Mouse (Mus musculus) MEL (cell line): Measurements from ENCODE around the gene Ncam1. TPM values are rescaled to one million over a fixed set of nuclear protein-coding genes. Genes with fewer than 3 reads are reported as not detected.

ENCODE experiments used
- DNase-seq: peaks from one replicate; pipeline ENCODE4 v3.0.0; 2011; ENCODE audit warnings: low read depth, low spot score
- H3K27ac ChIP-seq: 2 replicates; pipeline ENCODE4 v1.5.1; 2012; ENCODE audit warnings: low read depth, mild to moderate bottlenecking, control low read depth, low read length, moderate library complexity; ENCODE audit not compliant: control insufficient read depth
- H3K27me3 ChIP-seq, 2 experiments: fragments of 150-350 bp in 1 of 2; sonication (generic) in 1 of 2; 2 replicates each; pipeline ENCODE4 v1.6.1; 2012; ENCODE audit warnings: low read length in 2 of 2, mild to moderate bottlenecking in 2 of 2, improper control_type of control experiment in 1 of 2, moderate library complexity in 1 of 2; ENCODE audit not compliant: insufficient read depth in 2 of 2, control insufficient read depth in 1 of 2
- H3K36me3 ChIP-seq, 2 experiments: 2 replicates each; pipeline ENCODE4 v1.6.1; 2012 to 2014; ENCODE audit warnings: low read length in 2 of 2, improper control_type of control experiment in 1 of 2, inconsistent platforms in 1 of 2, mild to moderate bottlenecking in 1 of 2; ENCODE audit not compliant: insufficient read depth in 2 of 2, control insufficient read depth in 1 of 2
- H3K4me1 ChIP-seq, 2 experiments: fragments of 150-350 bp in 1 of 2; sonication (generic) in 1 of 2; 2 replicates each; pipeline ENCODE4 v1.6.1; 2012; ENCODE audit warnings: low read length in 2 of 2, improper control_type of control experiment in 1 of 2, mild to moderate bottlenecking in 1 of 2; ENCODE audit not compliant: insufficient read depth in 2 of 2, control insufficient read depth in 1 of 2
- H3K4me3 ChIP-seq, 2 experiments: fragments of 150-350 bp in 1 of 2; sonication (generic) in 1 of 2; 2 replicates each; pipeline ENCODE4 v1.5.1; 2012; ENCODE audit warnings: low read depth in 2 of 2, low read length in 2 of 2, mild to moderate bottlenecking in 2 of 2, moderate library complexity in 2 of 2, control low read depth in 1 of 2, improper control_type of control experiment in 1 of 2; ENCODE audit not compliant: control insufficient read depth in 1 of 2, insufficient read depth in 1 of 2
- H3K79me2 ChIP-seq: 2 replicates; pipeline ENCODE4 v1.6.1; 2012; ENCODE audit warnings: mild to moderate bottlenecking, low read length, moderate library complexity; ENCODE audit not compliant: control insufficient read depth, poor library complexity, insufficient read depth
- H3K9ac ChIP-seq: 2 replicates; pipeline ENCODE4 v1.6.1; 2012; ENCODE audit warnings: low read depth, mild to moderate bottlenecking, control low read depth, low read length, moderate library complexity; ENCODE audit not compliant: control insufficient read depth, poor library complexity, severe bottlenecking
- H3K9me3 ChIP-seq: fragments of 150-350 bp; sonication (generic); replicated peaks from 2 replicates; pipeline ENCODE4 v1.6.1; 2012; ENCODE audit warnings: mild to moderate bottlenecking, low read length, improper control_type of control experiment, moderate library complexity; ENCODE audit not compliant: insufficient read depth
- CHD2 ChIP-seq: IDR thresholded peaks from 2 replicates; pipeline ENCODE4 v1.6.1; 2011; ENCODE audit warnings: low read length, improper control_type of control experiment
- ETS1 ChIP-seq: IDR thresholded peaks from 2 replicates; pipeline ENCODE4 v1.6.1; 2012; ENCODE audit warnings: low read depth, mild to moderate bottlenecking, inconsistent platforms, low read length, improper control_type of control experiment, moderate library complexity
- GABPA ChIP-seq: IDR thresholded peaks from 2 replicates; pipeline ENCODE4 v1.6.1; 2012; ENCODE audit warnings: low read depth, mild to moderate bottlenecking, inconsistent platforms, low read length, improper control_type of control experiment, moderate library complexity
- MAX ChIP-seq: IDR thresholded peaks from 2 replicates; pipeline ENCODE4 v1.6.1; 2011; ENCODE audit warnings: low read length, improper control_type of control experiment
- MAZ ChIP-seq: IDR thresholded peaks from 2 replicates; pipeline ENCODE4 v1.6.1; 2012; ENCODE audit warnings: low read depth, mild to moderate bottlenecking, inconsistent platforms, low read length, improper control_type of control experiment
- MYB ChIP-seq: IDR thresholded peaks from 2 replicates; pipeline ENCODE4 v1.6.1; 2011; ENCODE audit warnings: mild to moderate bottlenecking, low read depth, low read length, improper control_type of control experiment
- NRF1 ChIP-seq: IDR thresholded peaks from 2 replicates; pipeline ENCODE4 v1.6.1; 2014; ENCODE audit warnings: low read depth, mild to moderate bottlenecking, inconsistent platforms, low read length, improper control_type of control experiment, moderate library complexity; ENCODE audit not compliant: poor library complexity, insufficient read depth, severe bottlenecking
- POLR2A ChIP-seq, 2 experiments: IDR thresholded peaks; 2 replicates each; pipeline ENCODE4 v1.6.1; 2011 to 2012; ENCODE audit warnings: low read length in 2 of 2, mild to moderate bottlenecking in 2 of 2, control low read depth in 1 of 2, improper control_type of control experiment in 1 of 2, low read depth in 1 of 2, moderate library complexity in 1 of 2; ENCODE audit not compliant: control insufficient read depth in 1 of 2, insufficient read depth in 1 of 2, poor library complexity in 1 of 2
- POLR2AphosphoS2 ChIP-seq: IDR thresholded peaks from 2 replicates; pipeline ENCODE4 v1.6.1; 2011; ENCODE audit warnings: low read length, improper control_type of control experiment
- RAD21 ChIP-seq: IDR thresholded peaks from 2 replicates; pipeline ENCODE4 v1.6.1; 2011; ENCODE audit warnings: mild to moderate bottlenecking, low read depth, low read length, improper control_type of control experiment
- RCOR1 ChIP-seq: IDR thresholded peaks from 2 replicates; pipeline ENCODE4 v1.6.1; 2012; ENCODE audit warnings: low read depth, mild to moderate bottlenecking, inconsistent platforms, low read length, improper control_type of control experiment
- TAL1 ChIP-seq: IDR thresholded peaks from 2 replicates; pipeline ENCODE4 v1.6.1; 2012; ENCODE audit warnings: mild to moderate bottlenecking, inconsistent platforms, low read length, moderate library complexity, mixed read lengths
- ZC3H11A ChIP-seq: IDR thresholded peaks from 2 replicates; pipeline ENCODE4 v1.6.1; 2012; ENCODE audit warnings: low read depth, mild to moderate bottlenecking, inconsistent platforms, low read length, improper control_type of control experiment
- ZKSCAN1 ChIP-seq: IDR thresholded peaks from 2 replicates; pipeline ENCODE4 v1.6.1; 2012; ENCODE audit warnings: low read depth, mild to moderate bottlenecking, inconsistent platforms, low read length, improper control_type of control experiment, moderate library complexity
- polyA plus RNA-seq, 2 experiments: library from polyadenylated mRNA; stranded (reverse) in 1 of 2; unstranded in 1 of 2; fragments of >175 nt in 1 of 2; fragments of >200 nt in 1 of 2; gene quantifications; 2 replicates each; pipeline versions ENCODE4 v1.2.1 to v1.2.4; 2012; ENCODE audit warnings: low replicate concordance in 2 of 2, low read depth in 1 of 2; ENCODE audit not compliant: insufficient read length in 2 of 2, insufficient read depth in 1 of 2, missing spikeins in 1 of 2
- total RNA-seq: library from RNA; depleted of rRNA; stranded (reverse); fragments of 300-350 nt; gene quantifications from 2 replicates; pipeline ENCODE4 v1.2.3, GENCODE M21; 2012

Gene Ncam1
- total and polyA plus RNA-seq, 3 experiments = not detected

- no peaks in the 10 kb centered on the region for H3K4me1 ChIP-seq
- no peaks in the 10 kb centered on the region for H3K79me2 ChIP-seq
- H3K27me3 ChIP-seq = no peaks in the 10 kb centered on the region
- no peak for DNase-seq
- H3K27ac ChIP-seq = no peak overlapping the region
- H3K4me3 ChIP-seq = no peak overlapping the region
- H3K36me3 ChIP-seq = no peaks in the 10 kb centered on the region
- H3K9ac ChIP-seq = no peak overlapping the region
- H3K9me3 ChIP-seq = no peaks in the 10 kb centered on the region
- TF ChIP-seq MAZ = no peak
- TF ChIP-seq TAL1 = no peak
- TF ChIP-seq ZC3H11A = no peak
- TF ChIP-seq MAX = no peak
- no peak for TF ChIP-seq ETS1
- TF ChIP-seq MYB = no peak
- no peak for TF ChIP-seq GABPA
- TF ChIP-seq NRF1 = no peak
- no peak for TF ChIP-seq ZKSCAN1
Measured at GRCm38 (mm10) chr9:49537814-49538213, 260.9 kb downstream of the Ncam1 start.

GRCm38 (mm10) chr9:49536593-49536992 is 262.1 kb downstream of the Ncam1 start:
- Histone ChIP-seq H3K27ac (no peak overlapping the region), H3K4me1 (no peaks in the 10 kb centered on the region), H3K9me3 (no peaks in the 10 kb centered on the region)
- TF ChIP-seq NRF1 (no peak), RCOR1 (no peak), RAD21 (no peak), POLR2A (IDR thresholded peaks at IDR 0.05; ENCODE audit: control insufficient read depth in 1 of 2, insufficient read depth in 1 of 2, low read depth in 1 of 2, low read length in 2 of 2, poor library complexity in 1 of 2) (no peak), MYB (no peak)
- TF ChIP-seq, all 39 proteins: peak for 0
- Histone ChIP-seq H3K9ac (no peak overlapping the region), H3K4me3 (no peak overlapping the region), H3K79me2 (no peaks in the 10 kb centered on the region), H3K36me3 (no peaks in the 10 kb centered on the region), H3K27me3 (no peaks in the 10 kb centered on the region)
- no peak for DNase-seq

- no peaks in the 10 kb centered on the region for H3K79me2 ChIP-seq
- no peak overlapping the region for H3K9ac ChIP-seq
- H3K4me1 ChIP-seq = no peaks in the 10 kb centered on the region
- no peaks in the 10 kb centered on the region for H3K9me3 ChIP-seq
- no peaks in the 10 kb centered on the region for H3K27me3 ChIP-seq
- H3K4me3 ChIP-seq = no peak overlapping the region
- no peak for DNase-seq
- TF ChIP-seq CHD2 (no peak), NRF1 (no peak), POLR2AphosphoS2 (no peak)
- no peak overlapping the region for H3K27ac ChIP-seq
- no peaks in the 10 kb centered on the region for H3K36me3 ChIP-seq
Measured at GRCm38 (mm10) chr9:49534958-49535357, 263.8 kb downstream of the Ncam1 start.
